Mouse (Mus musculus): ENCODE results near the gene Ikzf2. TPM values are rescaled to one million over a fixed set of nuclear protein-coding genes. Genes with fewer than 3 reads are reported as not detected.

Gene Ikzf2
- total RNA-seq, 4 experiments from 2014 or later, result 9.0 to 15.8 (median 13.4) TPM

- DNase-seq, result peak; percentile 14
These were observed 95.7 kb downstream of the Ikzf2 start for GRCm38 (mm10) chr1:69591328-69591801.

DNA sequence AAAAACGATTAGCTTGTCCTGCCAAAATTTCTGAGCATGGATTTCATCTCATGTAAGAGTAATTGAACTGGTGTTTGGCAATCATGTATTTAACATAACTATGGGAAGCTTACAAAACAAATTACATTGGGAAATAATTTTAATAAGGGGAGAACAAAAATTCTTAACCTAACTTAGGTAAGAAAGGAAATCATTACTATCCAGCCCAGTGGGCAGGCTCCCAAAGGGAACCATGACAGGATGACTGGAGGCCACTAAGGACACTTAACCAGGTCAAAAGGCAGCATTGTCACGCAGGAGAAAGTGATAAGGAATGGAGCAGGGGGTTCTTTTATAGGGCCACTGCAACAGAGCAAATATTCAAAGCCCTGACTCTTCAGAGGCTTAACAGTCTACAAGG lies 101.5 kb downstream of the Ikzf2 start:
- peak; percentile 11 for DNase-seq

DNA sequence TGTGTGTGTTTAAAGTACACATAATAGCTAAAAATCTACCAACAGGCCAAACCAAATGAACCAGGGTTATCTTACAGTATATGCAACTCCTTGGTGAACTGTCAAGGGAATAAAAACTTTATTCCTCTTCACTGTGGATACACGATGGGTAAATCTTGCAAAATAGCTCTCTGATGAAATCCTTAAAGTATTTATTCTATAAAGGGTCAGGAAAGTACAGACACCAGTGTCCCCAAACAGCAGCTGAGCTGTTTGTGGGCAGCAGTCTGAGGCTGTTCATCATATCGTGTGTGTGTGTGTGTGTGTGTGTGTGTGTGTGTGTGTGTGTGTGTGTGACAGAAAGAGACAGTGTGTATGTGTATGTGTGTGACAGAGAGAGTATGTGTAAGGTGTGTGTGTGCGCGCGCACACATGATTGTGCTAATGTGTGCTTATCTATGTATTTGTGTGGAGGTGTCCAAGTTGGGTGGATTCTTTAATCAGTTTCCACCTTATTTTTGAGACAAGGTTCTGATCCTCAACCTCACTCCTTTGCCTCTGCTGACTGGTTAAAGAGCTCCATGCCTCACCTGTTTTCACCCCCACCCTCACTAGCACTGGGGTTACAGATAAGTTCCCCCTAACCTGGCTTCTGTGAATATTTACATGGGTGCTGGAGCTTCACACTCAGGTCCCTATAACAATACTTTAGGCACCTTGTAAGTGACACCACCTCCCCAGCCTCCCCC lies 102.9 kb downstream of the Ikzf2 start:
- DNase-seq, result no peak

DNA sequence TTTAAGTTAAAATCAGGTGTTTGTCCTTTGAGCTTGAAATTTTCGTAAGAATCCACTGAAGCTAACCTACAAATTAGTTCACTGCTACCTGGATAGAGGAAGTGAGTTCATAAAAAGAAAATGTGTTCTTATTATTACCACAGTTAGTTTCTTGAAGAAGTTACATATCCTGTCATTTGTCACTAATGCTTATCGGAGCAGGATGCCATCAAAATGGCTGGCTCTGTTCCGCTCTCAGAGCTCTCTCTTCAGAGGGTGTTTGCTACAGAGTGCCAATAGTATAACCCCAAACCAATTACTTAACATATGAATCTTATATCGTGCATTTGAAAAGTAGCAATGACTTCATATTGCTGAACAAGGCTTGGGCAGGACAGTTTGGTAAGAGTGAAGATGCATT lies 108.1 kb downstream of the Ikzf2 start:
- DNase-seq, result no peak

- no peak for DNase-seq
These were observed 127.5 kb downstream of the Ikzf2 start for GRCm38 (mm10) chr1:69559443-69560090.

DNA sequence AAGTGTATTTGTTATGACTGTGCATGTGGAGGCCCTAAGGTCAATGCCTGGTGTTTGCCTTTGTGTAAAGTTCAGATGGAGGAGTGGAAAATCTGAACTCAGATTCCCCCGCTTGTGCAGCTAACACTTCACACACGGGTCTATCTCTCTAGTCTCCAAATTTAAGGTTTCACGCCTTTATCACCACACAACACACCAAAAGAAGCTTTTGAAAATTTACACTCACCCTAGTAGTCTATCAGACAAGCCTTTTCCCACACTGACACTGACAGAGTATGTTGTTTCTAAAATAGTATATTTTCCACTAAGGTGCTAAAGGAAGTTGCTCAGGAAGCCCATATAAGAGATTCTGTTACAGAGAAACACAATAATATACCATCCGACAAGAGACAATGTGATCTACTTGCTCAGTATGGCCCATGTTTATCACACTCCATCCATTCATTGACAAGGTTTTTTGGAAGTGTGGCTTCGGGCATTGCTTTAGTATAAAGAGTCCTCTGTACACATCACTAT lies 131.4 kb downstream of the Ikzf2 start:
- DNase-seq, result no peak

DNA sequence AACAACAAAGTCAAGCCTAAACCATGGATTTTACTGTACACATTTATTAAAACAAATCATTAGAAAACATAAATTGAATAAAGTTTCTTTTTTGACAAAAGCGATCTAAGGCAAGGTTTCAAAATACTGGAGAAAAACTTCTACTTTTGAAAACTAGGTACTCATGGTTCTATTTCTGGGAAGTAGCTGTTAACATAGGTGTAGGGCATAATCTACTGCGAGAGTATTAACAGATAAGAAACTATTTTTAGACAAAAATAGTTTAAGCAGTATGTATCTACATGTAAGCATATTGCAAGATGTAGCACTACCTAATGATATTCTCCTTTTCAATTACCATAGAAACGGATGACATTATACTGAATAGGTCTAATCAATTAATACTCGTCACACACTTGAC lies 137.1 kb downstream of the Ikzf2 start:
- DNase-seq, result no peak

- no peak for DNase-seq
These were observed 141.2 kb downstream of the Ikzf2 start for GRCm38 (mm10) chr1:69545885-69546253.

- DNase-seq, result no peak
These were observed 141.7 kb downstream of the Ikzf2 start for GRCm38 (mm10) chr1:69545217-69545884.

DNA sequence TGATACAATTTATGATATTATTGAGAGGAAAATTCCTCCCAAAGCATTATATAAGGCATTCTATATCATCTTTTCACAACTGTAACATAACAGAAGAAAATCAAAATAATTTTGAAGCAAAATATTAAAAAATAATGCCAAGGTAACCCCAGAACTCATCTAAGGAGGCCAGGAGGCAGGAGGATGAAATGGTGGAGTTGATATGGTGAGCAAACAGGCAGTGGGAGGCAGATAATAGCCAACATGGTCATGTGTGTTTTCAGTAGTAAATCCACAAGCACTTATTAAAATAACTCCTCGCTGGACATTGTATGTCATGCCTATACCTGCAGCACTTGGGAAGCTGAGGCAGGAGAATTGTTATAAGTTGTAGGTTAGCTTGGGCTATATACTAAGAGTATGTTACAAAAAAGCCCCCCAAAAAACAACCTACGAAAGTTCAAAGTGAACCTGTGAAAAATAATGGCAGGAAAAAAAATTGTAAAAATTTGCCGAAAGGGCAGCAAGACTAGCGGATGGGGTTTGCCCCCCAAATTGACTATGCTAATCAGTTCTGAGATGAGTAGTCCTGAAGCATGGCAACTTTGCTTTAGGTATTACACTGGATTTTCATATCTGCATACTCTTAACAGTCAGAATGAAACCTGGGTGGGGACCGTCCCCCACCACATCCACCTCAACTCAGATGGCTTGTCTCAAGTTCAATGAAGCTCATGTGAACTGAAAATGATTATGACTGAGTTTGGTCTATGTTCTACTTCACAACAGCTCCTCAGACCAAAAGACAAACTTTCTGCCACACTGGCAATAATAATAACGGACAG lies 143.1 kb downstream of the Ikzf2 start:
- DNase-seq, result no peak

- DNase-seq, result no peak
These were observed 144.5 kb downstream of the Ikzf2 start for GRCm38 (mm10) chr1:69542546-69542945.

DNA sequence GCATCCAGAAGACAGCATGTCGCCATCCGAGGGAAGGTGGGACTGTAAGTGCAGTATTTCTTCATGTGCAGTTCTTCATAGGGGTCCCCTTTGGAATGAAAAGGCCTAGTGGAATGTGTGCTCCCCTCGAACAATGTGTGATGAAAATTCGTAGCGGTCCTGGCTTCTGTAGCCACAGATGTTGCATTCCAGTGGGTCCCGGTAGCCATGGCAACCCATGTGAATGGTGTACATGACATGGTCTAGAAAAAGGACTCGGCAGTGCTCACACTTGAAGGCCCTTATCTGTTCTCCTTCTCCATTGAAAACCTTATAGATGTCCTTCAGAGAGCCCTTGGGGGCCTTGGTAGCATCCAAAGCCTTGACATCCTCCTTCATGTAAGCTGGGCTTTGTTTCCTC lies 148.4 kb downstream of the Ikzf2 start:
- no peak for DNase-seq

GRCm38 (mm10) chr1:69537619-69538018 lies 149.4 kb downstream of the Ikzf2 start:
- DNase-seq, result no peak

GRCm38 (mm10) chr1:69535507-69535906 lies 151.5 kb downstream of the Ikzf2 start:
- DNase-seq, result no peak

DNA sequence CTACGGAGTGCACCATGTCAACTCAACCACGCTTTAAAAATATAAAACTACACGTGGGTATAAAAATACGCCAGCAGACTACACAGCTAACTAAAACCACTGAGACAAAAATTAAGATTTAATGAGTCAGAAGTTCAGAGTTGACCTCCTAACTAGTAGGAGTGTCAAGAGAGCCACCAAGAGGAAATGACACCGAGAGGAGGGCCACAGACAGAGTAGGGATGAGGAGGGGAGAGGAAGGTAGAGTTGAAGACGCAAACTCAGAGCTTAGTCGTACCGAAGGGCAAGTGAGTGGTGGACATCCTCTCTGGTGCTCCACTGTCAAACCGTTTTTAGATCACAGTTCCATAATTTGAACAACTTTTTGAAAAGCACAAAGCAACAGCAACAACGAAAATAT lies 154.0 kb downstream of the Ikzf2 start:
- DNase-seq, result no peak

- no peak for DNase-seq
These were observed 158.3 kb downstream of the Ikzf2 start for GRCm38 (mm10) chr1:69528696-69529095.

DNA sequence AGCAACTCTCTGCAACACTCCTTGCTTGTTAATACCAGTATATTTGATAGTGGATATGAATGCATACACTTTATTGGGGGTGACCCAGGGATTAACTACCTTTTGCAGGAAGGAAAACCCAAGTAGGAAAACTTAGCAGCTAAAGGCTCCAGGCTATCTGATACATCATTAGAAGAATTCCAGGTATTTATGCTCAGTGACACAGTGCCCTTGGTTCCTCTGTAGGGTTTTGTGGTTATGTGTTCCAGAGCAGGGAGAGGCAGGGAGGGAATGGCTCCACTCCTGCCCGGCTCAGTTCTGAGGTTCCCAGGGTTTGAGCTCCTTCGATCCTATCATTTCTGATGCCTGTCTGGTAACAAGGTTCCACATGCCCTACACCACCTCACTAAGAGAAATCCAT lies 165.4 kb downstream of the Ikzf2 start:
- DNase-seq, result no peak

DNA sequence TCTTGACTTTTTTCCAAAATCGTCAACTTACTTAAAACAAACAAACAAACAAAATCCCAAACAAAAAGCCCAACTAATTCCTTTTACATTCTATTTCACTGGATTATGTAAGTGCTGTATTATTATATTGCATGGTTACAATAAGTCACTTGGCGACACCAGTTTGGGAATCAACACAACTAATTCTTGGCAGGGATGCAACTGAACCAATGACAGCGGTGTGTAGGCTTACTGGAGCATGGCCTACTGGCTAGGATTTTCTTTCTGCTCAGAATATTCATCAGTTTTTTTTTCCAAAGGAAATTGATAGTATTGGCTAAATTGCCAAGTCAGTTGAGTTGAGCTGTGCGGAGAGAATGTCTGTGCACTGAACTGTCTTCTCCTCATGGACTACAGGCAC lies 167.7 kb downstream of the Ikzf2 start:
- no peak for DNase-seq

GRCm38 (mm10) chr1:69518012-69518411 lies 169.0 kb downstream of the Ikzf2 start:
- no peak for DNase-seq

DNA sequence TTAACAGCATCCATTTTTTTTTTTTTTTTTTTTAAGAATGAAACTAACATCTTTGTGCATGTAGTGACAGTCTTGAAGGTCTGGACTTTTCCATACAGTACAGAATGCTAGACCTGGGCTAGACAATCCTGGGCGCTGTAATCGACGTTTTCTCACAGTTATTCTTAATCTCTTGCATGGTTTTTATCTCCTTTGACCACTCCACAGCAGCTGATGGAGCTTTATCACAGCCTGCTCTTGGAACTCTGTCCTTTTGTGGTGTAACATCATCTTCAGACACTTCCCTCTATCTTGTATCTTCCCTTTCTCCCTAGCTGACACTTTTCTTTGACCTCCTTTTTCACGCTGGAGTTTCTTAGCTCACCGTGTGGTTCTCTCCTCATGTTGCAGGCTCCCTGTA lies 170.9 kb downstream of the Ikzf2 start:
- no peak for DNase-seq

- DNase-seq, result no peak
These were observed 173.3 kb downstream of the Ikzf2 start for GRCm38 (mm10) chr1:69513595-69514250.

- DNase-seq, result no peak
These were observed 178.8 kb downstream of the Ikzf2 start for GRCm38 (mm10) chr1:69508275-69508674.
